Mouse (Mus musculus) liver, adult 2 months (tissue): ENCODE data around the gene Cacna2d3.

Source experiments
- CTCF ChIP-seq: fragments of 200-500 bp; IDR thresholded peaks from 2 replicates; pipeline ENCODE4 v1.5.1; 2011; ENCODE audit warnings: low read depth, low read length, control low read depth
- POLR2A ChIP-seq: fragments of 200-500 bp; IDR thresholded peaks from 2 replicates; pipeline ENCODE4 v1.6.1; 2011; ENCODE audit warnings: low read length, control low read depth; ENCODE audit not compliant: insufficient read depth; ENCODE audit errors: extremely low read depth

DNA sequence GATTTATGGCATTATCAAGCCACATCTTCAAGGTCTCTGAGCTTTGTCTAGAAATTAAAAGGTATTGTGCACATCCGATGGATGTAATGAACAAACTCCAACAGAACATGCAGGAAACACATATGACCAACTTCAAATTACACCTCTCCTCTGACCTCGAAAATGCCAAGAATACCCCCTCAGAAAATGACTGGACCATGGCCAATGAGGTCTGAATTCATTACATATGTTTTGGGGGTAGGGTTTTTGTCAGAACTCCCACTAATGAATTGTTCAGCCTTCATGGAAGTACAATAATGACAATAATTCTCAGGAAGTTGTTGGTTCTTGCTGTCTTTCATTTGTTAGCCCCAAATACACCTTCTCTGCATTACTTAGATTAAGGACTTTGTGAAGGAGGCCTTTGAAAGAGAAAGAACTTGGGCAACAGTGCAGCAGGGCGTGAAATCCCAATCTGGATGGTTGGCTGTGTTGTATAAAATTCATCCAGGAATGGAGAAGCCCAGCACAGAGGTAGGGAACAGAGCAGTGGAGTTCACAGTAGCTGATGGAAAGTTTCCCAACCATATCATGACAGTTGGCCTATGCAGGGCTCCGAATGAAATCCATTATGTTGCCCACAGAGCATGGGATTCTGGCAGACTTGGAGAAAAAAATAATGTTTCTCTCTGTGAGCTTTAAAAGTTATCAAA lies 499.3 kb downstream of the Cacna2d3 start:
- TF ChIP-seq POLR2A (no peak), CTCF (no peak)
